Mouse (Mus musculus) heart, embryonic 11.5 days (tissue): ENCODE measurements around the gene Nup205. TPM values are rescaled to one million over a fixed set of nuclear protein-coding genes. Genes with fewer than 3 reads are reported as not detected.

Source experiments
- ATAC-seq: fragments of 200-750 bp; cut with Nextera tagmentation; replicated peaks from 2 replicates; pipeline ENCODE4 v1.8.0; 2017; ENCODE audit warnings: moderate library complexity; ENCODE audit not compliant: insufficient number of reproducible peaks, low FRiP score, low TSS enrichment
- H3K27ac ChIP-seq: fragments of 300-500 bp; sonication (generic); 2 replicates; pipeline ENCODE4 v1.5.1; 2014; ENCODE audit warnings: mild to moderate bottlenecking, low read depth, low read length
- H3K27me3 ChIP-seq: fragments of 300-500 bp; sonication (generic); 2 replicates; pipeline ENCODE4 v1.6.1; 2014; ENCODE audit warnings: mild to moderate bottlenecking, low read length, mixed read lengths; ENCODE audit not compliant: control insufficient read depth, insufficient read depth
- H3K36me3 ChIP-seq: fragments of 300-500 bp; sonication (generic); 2 replicates; pipeline ENCODE4 v1.6.1; 2014; ENCODE audit warnings: mild to moderate bottlenecking, low read length, moderate library complexity, mixed read lengths; ENCODE audit not compliant: control insufficient read depth, insufficient read depth
- H3K4me1 ChIP-seq: fragments of 300-500 bp; sonication (generic); 2 replicates; pipeline ENCODE4 v1.6.1; 2014; ENCODE audit warnings: low read length; ENCODE audit not compliant: control insufficient read depth, insufficient read depth
- H3K4me2 ChIP-seq: fragments of 300-500 bp; sonication (generic); 2 replicates; pipeline ENCODE4 v1.6.1; 2014; ENCODE audit warnings: mild to moderate bottlenecking, moderate library complexity
- H3K4me3 ChIP-seq: fragments of 300-500 bp; sonication (generic); 2 replicates; pipeline ENCODE4 v1.5.1; 2014; ENCODE audit warnings: low read depth, low read length
- H3K9ac ChIP-seq: fragments of 300-500 bp; sonication (generic); 2 replicates; pipeline ENCODE4 v1.6.1; 2014; ENCODE audit warnings: mild to moderate bottlenecking, low read depth, low read length, moderate library complexity
- H3K9me3 ChIP-seq: fragments of 300-500 bp; sonication (generic); replicated peaks from 2 replicates; pipeline ENCODE4 v1.6.1; 2016; ENCODE audit warnings: low read length; ENCODE audit not compliant: control insufficient read depth
- WGBS: fragments of 180-500 bp; shearing (Covaris S2); extraction: QIAGEN DNeasy Blood & Tissue Kit; methylation state at CpG from one replicate; pipeline ENCODE4 v1.1.7; 2014; ENCODE audit not compliant: insufficient replicate concordance; 5-methylcytosine and 5-hydroxymethylcytosine counted together
- polyA plus RNA-seq: library from polyadenylated mRNA; unstranded; fragments of >200 nt; fragmentation: Nextera tagmentation; extraction: Ambion mirVana; gene quantifications from 2 replicates; pipeline ENCODE4 v1.2.1, GENCODE M21; 2014

The Nup205 gene
- polyA plus RNA-seq, 1 experiment from 2014 or later, result 32.8 TPM

GRCm38 (mm10) chr6:35268711-35269110 lies 91.5 kb downstream of the Nup205 start:
- no peaks in the 10 kb centered on the region; the same call in 1 of the 2 replicates for H3K36me3 ChIP-seq
- no peak overlapping the region for H3K9ac ChIP-seq
- H3K27me3 ChIP-seq, result no peaks in the 10 kb centered on the region
- no peaks in the 10 kb centered on the region for H3K9me3 ChIP-seq
- 90% methylated on average over 13 of the region's 13 CpGs for WGBS
- H3K4me2 ChIP-seq, result no peak overlapping the region
- H3K4me1 ChIP-seq, result no peaks in the 10 kb centered on the region
- no peak overlapping the region for H3K27ac ChIP-seq
- no peak overlapping the region for H3K4me3 ChIP-seq
- no peak for ATAC-seq

GRCm38 (mm10) chr6:35269643-35270042 lies 92.4 kb downstream of the Nup205 start:
- ATAC-seq, result no peak
- no peaks in the 10 kb centered on the region for H3K4me1 ChIP-seq
- no peak overlapping the region for H3K27ac ChIP-seq
- WGBS, result 66% methylated on average over 13 of the region's 13 CpGs
- no peaks in the 10 kb centered on the region for H3K27me3 ChIP-seq
- H3K36me3 ChIP-seq, result no peaks in the 10 kb centered on the region
- H3K4me2 ChIP-seq, result no peak overlapping the region
- no peak overlapping the region for H3K4me3 ChIP-seq
- no peaks in the 10 kb centered on the region for H3K9me3 ChIP-seq
- no peak overlapping the region for H3K9ac ChIP-seq

- 84% methylated on average over 12 of the region's 12 CpGs for WGBS
- H3K27me3 ChIP-seq, result no peaks in the 10 kb centered on the region
Measured at GRCm38 (mm10) chr6:35271094-35271855, 94.1 kb downstream of the Nup205 start.

GRCm38 (mm10) chr6:35271868-35272765 lies 94.9 kb downstream of the Nup205 start:
- H3K36me3 ChIP-seq, result no peaks in the 10 kb centered on the region
- no peak overlapping the region for H3K27ac ChIP-seq

More at GRCm38 (mm10) chr6:35271094-35271855, 94.1 kb downstream of the Nup205 start:
- Histone ChIP-seq H3K9ac (no peak overlapping the region), H3K4me1 (no peaks in the 10 kb centered on the region), H3K4me2 (no peak overlapping the region), H3K9me3 (no peaks in the 10 kb centered on the region), H3K36me3 (no peaks in the 10 kb centered on the region), H3K27ac (no peak overlapping the region), H3K4me3 (no peak overlapping the region)
- no peak for ATAC-seq

GRCm38 (mm10) chr6:35273391-35274082 lies 96.3 kb downstream of the Nup205 start:
- 69% methylated on average over 11 of the region's 11 CpGs for WGBS
- Histone ChIP-seq H3K4me1 (peaks cover 7% of the 10 kb centered on the region; the same call in 1 of the 2 replicates), H3K36me3 (no peaks in the 10 kb centered on the region), H3K27me3 (no peaks in the 10 kb centered on the region), H3K9ac (no peak overlapping the region), H3K27ac (no peak overlapping the region), H3K4me2 (no peak overlapping the region), H3K9me3 (no peaks in the 10 kb centered on the region), H3K4me3 (no peak overlapping the region)
- ATAC-seq, result no peak

More at GRCm38 (mm10) chr6:35271868-35272765, 94.9 kb downstream of the Nup205 start:
- Histone ChIP-seq H3K4me3 (no peak overlapping the region), H3K4me1 (no peaks in the 10 kb centered on the region), H3K27me3 (no peaks in the 10 kb centered on the region), H3K4me2 (no peak overlapping the region), H3K9ac (no peak overlapping the region), H3K9me3 (no peaks in the 10 kb centered on the region)
- no peak for ATAC-seq
- WGBS, result 85% methylated on average over 20 of the region's 20 CpGs

- H3K4me2 ChIP-seq, result peak overlapping the region; percentile 6; the same call in 1 of the 2 replicates
- no peaks in the 10 kb centered on the region for H3K9me3 ChIP-seq
- WGBS, result 42% methylated on average over 10 of the region's 10 CpGs
- H3K4me1 ChIP-seq, result peaks cover 7% of the 10 kb centered on the region; the same call in 1 of the 2 replicates
- no peaks in the 10 kb centered on the region for H3K36me3 ChIP-seq
- H3K9ac ChIP-seq, result no peak overlapping the region
- H3K4me3 ChIP-seq, result no peak overlapping the region
- H3K27me3 ChIP-seq, result no peaks in the 10 kb centered on the region
- no peak; the same call in 1 of the 2 replicates for ATAC-seq
- 0 out of 2 replicates have a peak overlapping the region, but pooled peaks have one; percentile 22 for H3K27ac ChIP-seq
Measured at GRCm38 (mm10) chr6:35277903-35278587, 100.8 kb downstream of the Nup205 start.

GRCm38 (mm10) chr6:35279306-35279705 lies 102.1 kb downstream of the Nup205 start:
- 70% methylated on average over 10 of the region's 10 CpGs for WGBS
- no peak overlapping the region for H3K4me2 ChIP-seq
- no peaks in the 10 kb centered on the region for H3K27me3 ChIP-seq
- no peak overlapping the region for H3K4me3 ChIP-seq
- H3K9me3 ChIP-seq, result no peaks in the 10 kb centered on the region
- no peak overlapping the region for H3K9ac ChIP-seq
- peaks cover 7% of the 10 kb centered on the region; the same call in 1 of the 2 replicates for H3K4me1 ChIP-seq
- ATAC-seq, result no peak
- H3K27ac ChIP-seq, result no peak overlapping the region
- no peaks in the 10 kb centered on the region for H3K36me3 ChIP-seq
